Mouse (Mus musculus): Measurements from ENCODE around the gene Fam208b.

GRCm38 (mm10) chr13:3654432-3654831, 43.5 kb upstream of the Fam208b start:
- TF ChIP-seq CTCF (IDR thresholded peaks at IDR 0.05; ENCODE audit: insufficient read depth, low read length) (no peak), POLR2A (IDR thresholded peaks at IDR 0.05; ENCODE audit: borderline replicate concordance, extremely low read depth, low read depth, low read length) (no peak)
